ENCODE assay signal across 23 mouse cellular contexts in the genomic region with DNA sequence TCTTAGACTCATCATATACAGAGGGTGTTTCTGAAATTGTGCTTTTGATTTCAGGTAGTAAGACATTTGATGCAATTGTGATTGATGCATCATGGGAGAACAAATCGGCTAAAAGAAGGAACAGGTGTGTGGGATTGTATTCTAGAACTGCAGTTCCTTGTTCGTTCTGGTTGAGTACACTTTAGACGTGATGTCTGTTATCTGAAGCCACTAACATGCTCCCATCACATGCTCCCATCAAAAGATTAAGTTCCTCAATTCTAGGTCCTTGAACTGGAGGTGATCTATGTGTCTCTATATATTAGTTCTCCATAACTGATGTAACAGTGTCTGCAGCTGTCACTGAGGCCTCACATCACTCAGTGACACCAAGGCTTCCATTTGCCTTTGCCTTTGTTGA. TPM values are rescaled to one million over a fixed set of nuclear protein-coding genes. Genes with fewer than 3 reads are reported as not detected.
A peak's percentile ranks its signal among the peaks of the same experiment; 100 is the strongest.
DNase-seq lines count a peak whose midpoint lies in the region; ATAC-seq and TF ChIP-seq lines count a peak whose summit lies in the region.
"Had no signal": no experiment of that assay in that cellular context is flagged by ENCODE, and none has a peak within 500 bp of the region (broad histone marks: within the 10 kb centered on the region; RNA-seq: fewer than 3 reads in every experiment).

No protein-coding gene starts in this region.

- H3K9ac ChIP-seq in MEL (ENCODE audit: control insufficient read depth, low read depth, low read length, poor library complexity, severe bottlenecking), result no peak overlapping the region

- no peak for ATAC-seq in frontal cortex, adult (ENCODE audit: low TSS enrichment)
- ATAC-seq: activated CD4-positive, CD25-positive, alpha-beta regulatory T cell, adult 4 months; CD4-positive, CD25-positive, alpha-beta regulatory T cell, adult 4 months; Patski had no signal

- H3K27me3 ChIP-seq in MEL (ENCODE audit: control insufficient read depth in 1 of 2, insufficient read depth in 2 of 2, low read length in 2 of 2), result no peaks in the 10 kb centered on the region
- H3K27me3 ChIP-seq in splenic B cell, adult 2 months (ENCODE audit: control insufficient read depth, insufficient read depth, low read length, poor library complexity, severe bottlenecking), result no peaks in the 10 kb centered on the region
- H3K27me3 ChIP-seq: CH12.LX, Patski had no signal

- peak; percentile 32 to 33; a peak in 2 of 4 replicates for TF ChIP-seq EP300 in MEL (IDR thresholded peaks at IDR 0.05; ENCODE audit: low read depth in 1 of 2, low read length in 2 of 2)

- TF ChIP-seq RAD21 in MEL (IDR thresholded peaks at IDR 0.05; ENCODE audit: low read depth, low read length), result no peak

- H3K4me1 ChIP-seq in MEL (ENCODE audit: control insufficient read depth in 1 of 2, insufficient read depth in 2 of 2, low read length in 2 of 2), result peaks cover 3 to 5% of the 10 kb centered on the region in 2 experiments; a peak in 3 of 4 replicates

- H3K27ac ChIP-seq in MEL (ENCODE audit: control insufficient read depth, low read depth, low read length), result no peak overlapping the region

- H3K36me3 ChIP-seq in MEL (ENCODE audit: control insufficient read depth in 1 of 2, insufficient read depth in 2 of 2, low read length in 2 of 2), result peaks cover 0 to 5% of the 10 kb centered on the region in 2 experiments; a peak in 1 of 4 replicates
- H3K36me3 ChIP-seq in splenic B cell, adult 2 months (ENCODE audit: control insufficient read depth, insufficient read depth, low read length, poor library complexity, severe bottlenecking), result no peaks in the 10 kb centered on the region
- H3K36me3 ChIP-seq: G1E had no signal

- H3K79me2 ChIP-seq in MEL (ENCODE audit: control insufficient read depth, insufficient read depth, low read length, poor library complexity), result no peaks in the 10 kb centered on the region

- peak; percentile 24 for DNase-seq in A20 (ENCODE audit: low read depth, low spot score)
- DNase-seq in MEL (ENCODE audit: low read depth, low spot score), result peak; percentile 32
- peak; percentile 24 for DNase-seq in splenic B cell, adult 2 months (ENCODE audit: low read depth, low spot score)
- no peak for DNase-seq in urinary bladder, postnatal 4 days (ENCODE audit: low spot score in 2 of 2)
- DNase-seq in embryo, embryonic 9.5 days (ENCODE audit: extremely low spot score), result no peak
- DNase-seq: adrenal gland, adult 2 months; adrenal gland, adult 8-10 months; adrenal gland, postnatal 10 days; adrenal gland, postnatal 14 days; adrenal gland, postnatal 25 days; adrenal gland, postnatal 36 days; B cell, adult 2 months; cerebellum, adult 11 months; cerebellum, adult 11-12 months; cerebellum, adult 18-20 months; cerebellum, adult 2 months; cerebellum, adult 8-10 months had no signal

- TF ChIP-seq CTCF in MEL (IDR thresholded peaks at IDR 0.05 in 2 of 3, conservative IDR thresholded peaks at IDR 0.05 in 1 of 3; ENCODE audit: control insufficient read depth in 1 of 3, insufficient read depth in 1 of 3, low read depth in 2 of 3, low read length in 3 of 3, poor library complexity in 1 of 3, severe bottlenecking in 1 of 3), result no peak

- H3K9me3 ChIP-seq in MEL (replicated peaks; ENCODE audit: insufficient read depth, low read length), result no peaks in the 10 kb centered on the region
- H3K9me3 ChIP-seq: G1E had no signal

- H3K4me3 ChIP-seq in MEL (ENCODE audit: control insufficient read depth in 1 of 2, insufficient read depth in 1 of 2, low read depth in 2 of 2, low read length in 2 of 2), result no peak overlapping the region

- TF ChIP-seq POLR2A in MEL (IDR thresholded peaks at IDR 0.05; ENCODE audit: control insufficient read depth in 1 of 2, insufficient read depth in 1 of 2, low read depth in 1 of 2, low read length in 2 of 2, poor library complexity in 1 of 2), result no peak

TF ChIP-seq in MEL, 35 proteins besides CTCF, POLR2A, EP300 and RAD21:
- TF ChIP-seq MEF2A (IDR thresholded peaks at IDR 0.05; ENCODE audit: extremely low read depth, insufficient replicate concordance, low read depth, low read length, poor library complexity, severe bottlenecking) (no peak), ZKSCAN1 (IDR thresholded peaks at IDR 0.05; ENCODE audit: low read depth, low read length) (no peak), GATA1 (IDR thresholded peaks at IDR 0.05; ENCODE audit: low read depth, low read length) (peak; percentile 59), CHD2 (IDR thresholded peaks at IDR 0.05; ENCODE audit: low read length) (no peak), TCF12 (IDR thresholded peaks at IDR 0.05; ENCODE audit: low read depth, low read length) (peak; percentile 25; the same call in 1 of the 2 replicates), MAFK (IDR thresholded peaks at IDR 0.05; ENCODE audit: borderline replicate concordance, low read depth, low read length) (no peak), ZNF384 (IDR thresholded peaks at IDR 0.05; ENCODE audit: low read depth, low read length) (no peak), GABPA (IDR thresholded peaks at IDR 0.05; ENCODE audit: low read depth, low read length) (no peak), E2F4 (IDR thresholded peaks at IDR 0.05; ENCODE audit: borderline replicate concordance, low read depth, low read length) (no peak), SMC3 (IDR thresholded peaks at IDR 0.05; ENCODE audit: low read depth, low read length) (no peak), USF2 (IDR thresholded peaks at IDR 0.05; ENCODE audit: borderline replicate concordance in 1 of 2, insufficient read depth in 1 of 2, low read depth in 1 of 2, low read length in 2 of 2) (no peak), ETS1 (IDR thresholded peaks at IDR 0.05; ENCODE audit: low read depth, low read length) (peak; percentile 42; the same call in 1 of the 2 replicates), MYC (IDR thresholded peaks at IDR 0.05; ENCODE audit: low read depth, low read length) (no peak), HCFC1 (IDR thresholded peaks at IDR 0.05; ENCODE audit: low read depth, low read length) (no peak), BHLHE40 (IDR thresholded peaks at IDR 0.05; ENCODE audit: borderline replicate concordance, low read depth, low read length) (no peak), USF1 (IDR thresholded peaks at IDR 0.05; ENCODE audit: low read depth, low read length) (no peak), CHD1 (IDR thresholded peaks at IDR 0.05; ENCODE audit: low read depth, low read length) (no peak), MAX (IDR thresholded peaks at IDR 0.05; ENCODE audit: low read length) (no peak), NELFE (IDR thresholded peaks at IDR 0.05; ENCODE audit: low read depth, low read length) (no peak), UBTF (IDR thresholded peaks at IDR 0.05; ENCODE audit: borderline replicate concordance, insufficient read depth, low read depth, low read length) (no peak), SIN3A (IDR thresholded peaks at IDR 0.05; ENCODE audit: low read length) (no peak), ZC3H11A (IDR thresholded peaks at IDR 0.05; ENCODE audit: low read depth, low read length) (no peak), MAZ (IDR thresholded peaks at IDR 0.05; ENCODE audit: low read depth, low read length) (no peak), NRF1 (IDR thresholded peaks at IDR 0.05; ENCODE audit: insufficient read depth, low read depth, low read length, poor library complexity, severe bottlenecking) (no peak), JUND (IDR thresholded peaks at IDR 0.05; ENCODE audit: low read depth, low read length) (no peak), KAT2A (conservative IDR thresholded peaks at IDR 0.05; ENCODE audit: low read depth, low read length) (no peak), MXI1 (IDR thresholded peaks at IDR 0.05; ENCODE audit: low read depth, low read length) (peak; percentile 54), RCOR1 (IDR thresholded peaks at IDR 0.05; ENCODE audit: low read depth, low read length) (0 out of 2 replicates have a peak, but pooled peaks have one; percentile 21), TAL1 (IDR thresholded peaks at IDR 0.05; ENCODE audit: low read length) (no peak), ZMIZ1 (IDR thresholded peaks at IDR 0.05; ENCODE audit: low read depth, low read length) (no peak), MYB (IDR thresholded peaks at IDR 0.05; ENCODE audit: low read depth, low read length) (no peak), POLR2AphosphoS5 (IDR thresholded peaks at IDR 0.05; ENCODE audit: borderline replicate concordance, low read depth, low read length) (no peak), POLR2AphosphoS2 (IDR thresholded peaks at IDR 0.05; ENCODE audit: low read length) (no peak), TBP (IDR thresholded peaks at IDR 0.05; ENCODE audit: low read depth, low read length) (no peak), ELF1 (IDR thresholded peaks at IDR 0.05; ENCODE audit: low read depth, low read length) (no peak)

RNA-seq across cellular contexts. Expression of a gene that starts 10.5 kb away (rescaled TPM):
- 26.0 and 28.0 TPM in 2 replicates for total RNA-seq in MEL (2012; rRNA removed)
- 10 to 100 TPM in 1 of 2 experiments, not detected in 1; 28.3 TPM for polyA plus RNA-seq in MEL (2012; ENCODE audit: insufficient read depth in 1 of 2, insufficient read length in 2 of 2, low read depth in 1 of 2, low replicate concordance in 2 of 2, missing spikeins in 1 of 2)
- polyA plus RNA-seq: adrenal gland, adult 2 months; cerebellum, adult 2 months had no signal

RNA-seq across cellular contexts. Expression of a gene that starts 14.7 kb away (rescaled TPM):
- total RNA-seq in MEL (2012; rRNA removed), result 0.20 and 0.23 TPM in 2 replicates
- under 1 TPM in 1 of 2 experiments, not detected in 1; 0.46 TPM for polyA plus RNA-seq in MEL (2012; ENCODE audit: insufficient read depth in 1 of 2, insufficient read length in 2 of 2, low read depth in 1 of 2, low replicate concordance in 2 of 2, missing spikeins in 1 of 2)
- total RNA-seq: G1E had no signal
- polyA plus RNA-seq: adrenal gland, adult 2 months; G1E had no signal

Comparison
In these comparisons a context has a peak if more than half of its experiments do, and no peak if none do; other contexts are left out.
1. DNase-seq: peak in A20 (single experiment), MEL (single experiment) and splenic B cell, adult 2 months (single experiment); none in urinary bladder, postnatal 4 days (0 of 2) and embryo, embryonic 9.5 days (single experiment).